Mouse (Mus musculus): Measurements from ENCODE around the gene Srm. TPM values are rescaled to one million over a fixed set of nuclear protein-coding genes. Genes with fewer than 3 reads are reported as not detected.

The Srm gene
- polyA plus RNA-seq, 1 experiment from 2014 or later = 209 TPM

DNA sequence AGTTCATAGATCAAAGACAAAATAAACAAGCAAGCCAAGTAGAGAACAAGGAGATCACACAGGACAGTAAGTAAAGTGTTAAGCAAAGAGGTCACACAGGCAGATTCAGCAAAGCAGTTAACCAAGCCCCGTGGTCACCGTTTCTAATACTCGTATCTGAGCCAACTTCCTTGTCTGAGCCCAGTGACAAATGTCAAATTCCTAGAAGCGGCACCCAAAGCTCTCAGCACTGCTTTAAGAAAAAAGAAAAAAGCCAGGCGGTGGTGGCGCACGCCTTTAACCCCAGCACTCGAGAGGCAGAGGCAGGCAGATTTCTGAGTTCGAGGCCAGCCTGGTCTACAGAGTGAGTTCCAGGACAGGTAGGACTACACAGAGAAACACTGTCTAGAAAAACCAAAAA is 4.7 kb upstream of the Srm start:
- H3K27me3 ChIP-seq = no peaks in the 10 kb centered on the region
- no peak overlapping the region for H3K4me3 ChIP-seq (replicated peaks)
- H3K36me3 ChIP-seq = peaks cover 23% of the 10 kb centered on the region
- no peaks in the 10 kb centered on the region for H3K9me3 ChIP-seq (replicated peaks)
- WGBS = 78% methylated on average over 9 of the region's 9 CpGs
- no peak overlapping the region for H3K27ac ChIP-seq
- H3K4me1 ChIP-seq = peaks cover 8% of the 10 kb centered on the region
- no peak overlapping the region for H3K4me2 ChIP-seq
- no peak for ATAC-seq (replicated peaks; ENCODE audit: low FRiP score)
- no peak overlapping the region for H3K9ac ChIP-seq

DNA sequence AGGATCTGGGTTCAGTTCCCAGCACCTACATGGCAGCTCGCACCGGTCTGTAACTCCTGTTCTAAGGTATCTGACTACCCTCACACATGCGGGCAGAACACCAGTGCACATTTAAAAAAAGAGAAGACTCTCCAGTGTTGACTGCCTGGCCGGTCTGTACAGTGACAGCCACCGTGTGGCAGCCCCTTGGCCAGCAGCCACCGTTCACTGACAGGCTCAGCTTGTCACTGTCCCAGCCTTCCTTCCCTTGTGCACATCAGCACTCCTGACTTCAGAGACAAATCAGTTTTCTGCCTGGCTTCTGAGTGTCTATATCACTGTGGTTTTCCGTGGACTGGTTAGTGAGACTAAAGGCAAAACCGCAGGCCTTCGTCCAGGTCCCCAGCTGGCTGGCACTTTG is 2.5 kb upstream of the Srm start:
- peaks cover 21% of the 10 kb centered on the region for H3K4me1 ChIP-seq
- no peak overlapping the region for H3K9ac ChIP-seq
- H3K27me3 ChIP-seq = no peaks in the 10 kb centered on the region
- 85% methylated on average over 9 of the region's 9 CpGs for WGBS
- ATAC-seq (replicated peaks; ENCODE audit: low FRiP score) = no peak
- H3K4me3 ChIP-seq (replicated peaks) = no peak overlapping the region
- no peak overlapping the region for H3K27ac ChIP-seq
- no peaks in the 10 kb centered on the region for H3K9me3 ChIP-seq (replicated peaks)
- peaks cover 10% of the 10 kb centered on the region for H3K36me3 ChIP-seq
- H3K4me2 ChIP-seq = no peak overlapping the region

DNA sequence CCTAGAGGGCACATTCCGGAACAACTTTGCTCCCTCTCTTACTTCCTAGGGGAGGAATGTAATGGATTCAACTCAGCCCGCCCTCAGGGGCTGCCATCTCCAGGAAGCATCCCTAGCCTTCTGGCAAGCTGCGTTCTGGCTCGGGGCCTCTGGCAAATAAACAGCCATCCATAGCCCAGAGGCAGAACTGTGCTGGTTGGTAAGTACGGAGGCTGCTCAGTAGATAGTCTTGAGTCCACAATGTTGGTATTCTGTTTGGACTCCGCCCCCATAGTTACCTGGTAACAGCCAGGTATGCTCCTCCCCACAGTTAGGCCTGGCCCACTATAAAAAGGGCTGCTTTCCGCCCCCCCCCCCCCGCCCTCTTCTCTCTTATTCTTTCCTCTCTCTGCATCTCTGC is 1.7 kb upstream of the Srm start:
- no peak for ATAC-seq (replicated peaks; ENCODE audit: low FRiP score)
- 59% methylated on average over 7 of the region's 8 CpGs for WGBS
- no peak overlapping the region for H3K4me2 ChIP-seq

GRCm38 (mm10) chr4:148590421-148591170 is 707 bp upstream of the Srm start:
- H3K4me2 ChIP-seq = peak overlapping the region; percentile 93
- peaks cover 26% of the 10 kb centered on the region for H3K36me3 ChIP-seq
- WGBS = 5% methylated on average over 18 of the region's 18 CpGs
- H3K4me3 ChIP-seq (replicated peaks) = peak overlapping the region; percentile 99
- H3K9me3 ChIP-seq (replicated peaks) = no peaks in the 10 kb centered on the region
- no peak for ATAC-seq (replicated peaks; ENCODE audit: low FRiP score)
- peaks cover 21% of the 10 kb centered on the region for H3K4me1 ChIP-seq
- no peaks in the 10 kb centered on the region for H3K27me3 ChIP-seq
- H3K27ac ChIP-seq = peak overlapping the region; percentile 84
- peak overlapping the region; percentile 57 for H3K9ac ChIP-seq

More for the DNA sequence above, 1.7 kb upstream of the Srm start:
- no peak overlapping the region for H3K27ac ChIP-seq
- H3K4me3 ChIP-seq (replicated peaks) = no peak overlapping the region
- peaks cover 16% of the 10 kb centered on the region for H3K36me3 ChIP-seq
- H3K9me3 ChIP-seq (replicated peaks) = no peaks in the 10 kb centered on the region
- no peak overlapping the region for H3K9ac ChIP-seq
- H3K4me1 ChIP-seq = peaks cover 21% of the 10 kb centered on the region
- H3K27me3 ChIP-seq = no peaks in the 10 kb centered on the region

- H3K4me1 ChIP-seq = peaks cover 21% of the 10 kb centered on the region
- H3K27me3 ChIP-seq = no peaks in the 10 kb centered on the region
- H3K27ac ChIP-seq = peak overlapping the region; percentile 68
- peak overlapping the region; percentile 93 for H3K4me2 ChIP-seq
- H3K9ac ChIP-seq = peak overlapping the region; percentile 84
- peaks cover 39% of the 10 kb centered on the region for H3K36me3 ChIP-seq
- no peaks in the 10 kb centered on the region for H3K9me3 ChIP-seq (replicated peaks)
- under 1% methylated on average over 44 of the region's 53 CpGs for WGBS
- peak; percentile 59; the same call in 1 of the 2 replicates for ATAC-seq (replicated peaks; ENCODE audit: low FRiP score)
- peak overlapping the region; percentile 99 for H3K4me3 ChIP-seq (replicated peaks)
These were observed 506 bp downstream of the Srm start for GRCm38 (mm10) chr4:148591637-148592380.

DNA sequence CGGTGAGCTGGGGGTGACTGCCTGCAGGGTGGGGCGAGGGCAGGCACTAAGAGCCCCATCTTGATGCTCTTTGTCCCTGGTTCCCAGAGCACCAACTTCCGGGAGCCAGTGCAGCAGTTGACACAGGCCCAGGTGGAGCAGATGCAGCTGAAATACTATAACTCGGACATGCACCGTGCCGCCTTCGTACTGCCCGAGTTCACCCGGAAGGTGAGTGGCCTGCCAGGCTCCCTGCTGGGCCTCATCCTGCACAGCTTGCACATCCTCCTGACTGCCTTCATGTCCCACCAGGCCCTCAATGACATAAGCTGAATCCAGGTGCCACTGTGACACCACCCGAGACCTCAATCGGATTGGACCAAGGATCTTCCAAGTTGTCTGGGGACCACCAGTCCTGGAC is 2.7 kb downstream of the Srm start:
- WGBS = 97% methylated on average over 11 of the region's 11 CpGs
- no peak for ATAC-seq (replicated peaks; ENCODE audit: low FRiP score)
- H3K9ac ChIP-seq = no peak overlapping the region
- H3K4me3 ChIP-seq (replicated peaks) = no peak overlapping the region
- H3K4me2 ChIP-seq = no peak overlapping the region
- H3K9me3 ChIP-seq (replicated peaks) = peaks cover 4% of the 10 kb centered on the region; the same call in 1 of the 2 replicates
- peaks cover 21% of the 10 kb centered on the region for H3K4me1 ChIP-seq
- H3K36me3 ChIP-seq = peaks cover 60% of the 10 kb centered on the region
- no peak overlapping the region for H3K27ac ChIP-seq
- H3K27me3 ChIP-seq = no peaks in the 10 kb centered on the region

DNA sequence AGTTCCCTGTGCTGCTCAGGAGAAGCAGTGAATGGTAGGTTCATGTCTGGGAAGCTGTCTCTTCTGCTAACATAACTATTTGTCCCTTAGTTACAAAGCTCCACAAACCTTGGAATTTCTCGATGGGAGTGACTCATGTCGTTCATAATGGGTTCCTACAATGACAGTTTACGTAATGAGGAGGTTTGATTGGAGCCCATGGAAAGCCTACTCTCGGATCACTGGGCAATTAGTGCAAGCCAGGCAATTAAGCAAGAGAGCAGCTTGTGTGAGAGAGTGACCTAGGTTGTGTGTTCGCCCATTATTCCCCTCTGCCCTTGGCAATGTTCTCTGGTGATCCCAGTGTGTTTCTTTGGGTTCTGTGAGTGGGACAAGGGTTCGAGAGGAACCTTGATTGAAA is 4.6 kb downstream of the Srm start:
- no peak overlapping the region for H3K4me2 ChIP-seq
- no peak overlapping the region for H3K9ac ChIP-seq
- no peak for ATAC-seq (replicated peaks; ENCODE audit: low FRiP score)
- H3K4me1 ChIP-seq = peaks cover 13% of the 10 kb centered on the region
- H3K4me3 ChIP-seq (replicated peaks) = no peak overlapping the region
- no peak overlapping the region for H3K27ac ChIP-seq
- no peaks in the 10 kb centered on the region for H3K27me3 ChIP-seq
- peaks cover 9% of the 10 kb centered on the region; the same call in 1 of the 2 replicates for H3K9me3 ChIP-seq (replicated peaks)
- 90% methylated on average over 6 of the region's 6 CpGs for WGBS
- peaks cover 66% of the 10 kb centered on the region for H3K36me3 ChIP-seq

DNA sequence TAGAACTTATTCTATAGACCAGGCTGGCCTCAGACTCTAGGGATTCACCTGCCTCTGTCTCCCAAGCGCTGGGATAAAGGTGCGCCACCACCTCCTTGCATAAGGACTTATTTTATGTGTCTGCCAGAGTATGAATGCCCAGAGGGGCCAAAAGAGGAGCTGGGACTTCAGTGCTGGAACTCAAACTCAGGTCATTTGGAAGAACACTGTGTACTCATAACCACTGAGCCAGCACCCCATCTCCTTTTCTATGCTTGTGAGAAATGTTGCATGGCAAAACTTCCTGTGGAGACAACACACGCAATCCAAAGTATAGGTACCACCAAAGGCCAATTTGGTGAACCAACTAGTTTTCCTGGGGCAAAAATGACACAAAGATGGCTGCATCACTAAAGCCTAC is 5.4 kb downstream of the Srm start:
- Histone ChIP-seq H3K27me3 (no peaks in the 10 kb centered on the region), H3K27ac (no peak overlapping the region), H3K9ac (no peak overlapping the region), H3K9me3 (replicated peaks) (peaks cover 9% of the 10 kb centered on the region; the same call in 1 of the 2 replicates), H3K36me3 (peaks cover 66% of the 10 kb centered on the region), H3K4me3 (replicated peaks) (no peak overlapping the region), H3K4me1 (peaks cover 13% of the 10 kb centered on the region), H3K4me2 (no peak overlapping the region)
- WGBS = 93% methylated on average over 3 of the region's 3 CpGs
- ATAC-seq (replicated peaks; ENCODE audit: low FRiP score) = no peak

- Histone ChIP-seq H3K4me1 (no peaks in the 10 kb centered on the region), H3K9ac (no peak overlapping the region), H3K36me3 (peaks cover 57% of the 10 kb centered on the region), H3K27ac (no peak overlapping the region), H3K4me3 (replicated peaks) (no peak overlapping the region), H3K4me2 (no peak overlapping the region), H3K27me3 (no peaks in the 10 kb centered on the region), H3K9me3 (replicated peaks) (peaks cover 9% of the 10 kb centered on the region; the same call in 1 of the 2 replicates)
- no peak for ATAC-seq (replicated peaks; ENCODE audit: low FRiP score)
- 92% methylated on average over 12 of the region's 12 CpGs for WGBS
These were observed 7.5 kb downstream of the Srm start for GRCm38 (mm10) chr4:148598826-148599225.

DNA sequence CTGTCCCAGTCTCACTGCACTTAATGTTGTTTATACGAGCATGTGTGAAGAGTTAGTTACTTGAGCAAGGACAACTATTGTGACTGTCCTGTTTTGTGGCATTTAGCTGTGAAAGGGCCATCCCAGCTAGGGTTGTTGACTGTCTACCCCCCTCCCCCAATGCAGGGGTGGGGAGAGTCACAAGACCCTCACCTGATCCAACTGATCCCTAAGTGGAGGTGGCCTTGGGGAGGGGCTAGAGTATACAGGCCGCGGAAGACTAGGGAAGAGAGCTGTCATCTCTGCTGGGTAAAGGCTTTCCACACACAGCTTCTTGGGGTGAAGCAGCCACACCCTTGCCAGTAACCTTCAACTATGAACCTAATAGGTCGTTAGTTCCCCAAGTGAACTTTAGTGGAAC is 9.0 kb downstream of the Srm start:
- H3K4me3 ChIP-seq (replicated peaks) = no peak overlapping the region
- H3K4me2 ChIP-seq = no peak overlapping the region
- H3K36me3 ChIP-seq = peaks cover 42% of the 10 kb centered on the region

DNA sequence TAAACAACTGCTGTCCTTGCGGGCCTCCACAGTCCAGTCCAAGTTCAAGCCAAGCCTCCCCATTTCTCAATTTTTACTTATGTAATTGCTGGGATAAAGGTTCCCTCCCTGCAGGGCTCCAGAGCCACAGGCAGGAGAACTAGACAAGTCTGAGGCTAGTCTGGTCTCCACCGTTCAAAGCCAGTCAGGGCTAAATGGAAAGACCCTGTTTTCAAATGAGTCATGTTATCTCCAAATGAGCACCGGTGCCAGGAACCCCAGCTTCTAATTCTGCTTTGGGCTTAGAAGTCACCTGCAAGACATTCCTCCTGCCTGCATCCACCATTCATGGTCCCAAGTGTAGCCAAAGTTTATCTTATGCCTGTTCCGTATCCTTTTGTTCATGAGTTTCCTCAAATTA is 10.6 kb downstream of the Srm start:
- WGBS = 88% methylated on average over 4 of the region's 4 CpGs
- H3K9me3 ChIP-seq (replicated peaks) = peaks cover 9% of the 10 kb centered on the region; the same call in 1 of the 2 replicates
- no peak overlapping the region for H3K9ac ChIP-seq
- no peak for ATAC-seq (replicated peaks; ENCODE audit: low FRiP score)
- no peak overlapping the region for H3K4me2 ChIP-seq
- H3K27me3 ChIP-seq = no peaks in the 10 kb centered on the region
- no peak overlapping the region for H3K4me3 ChIP-seq (replicated peaks)
- no peaks in the 10 kb centered on the region for H3K4me1 ChIP-seq
- H3K27ac ChIP-seq = no peak overlapping the region
- peaks cover 27% of the 10 kb centered on the region for H3K36me3 ChIP-seq

More for the DNA sequence above, 9.0 kb downstream of the Srm start:
- no peaks in the 10 kb centered on the region for H3K4me1 ChIP-seq
- WGBS = 87% methylated on average over 4 of the region's 4 CpGs
- no peak overlapping the region for H3K27ac ChIP-seq
- no peak overlapping the region for H3K9ac ChIP-seq
- no peak for ATAC-seq (replicated peaks; ENCODE audit: low FRiP score)
- H3K27me3 ChIP-seq = no peaks in the 10 kb centered on the region
- peaks cover 9% of the 10 kb centered on the region; the same call in 1 of the 2 replicates for H3K9me3 ChIP-seq (replicated peaks)

DNA sequence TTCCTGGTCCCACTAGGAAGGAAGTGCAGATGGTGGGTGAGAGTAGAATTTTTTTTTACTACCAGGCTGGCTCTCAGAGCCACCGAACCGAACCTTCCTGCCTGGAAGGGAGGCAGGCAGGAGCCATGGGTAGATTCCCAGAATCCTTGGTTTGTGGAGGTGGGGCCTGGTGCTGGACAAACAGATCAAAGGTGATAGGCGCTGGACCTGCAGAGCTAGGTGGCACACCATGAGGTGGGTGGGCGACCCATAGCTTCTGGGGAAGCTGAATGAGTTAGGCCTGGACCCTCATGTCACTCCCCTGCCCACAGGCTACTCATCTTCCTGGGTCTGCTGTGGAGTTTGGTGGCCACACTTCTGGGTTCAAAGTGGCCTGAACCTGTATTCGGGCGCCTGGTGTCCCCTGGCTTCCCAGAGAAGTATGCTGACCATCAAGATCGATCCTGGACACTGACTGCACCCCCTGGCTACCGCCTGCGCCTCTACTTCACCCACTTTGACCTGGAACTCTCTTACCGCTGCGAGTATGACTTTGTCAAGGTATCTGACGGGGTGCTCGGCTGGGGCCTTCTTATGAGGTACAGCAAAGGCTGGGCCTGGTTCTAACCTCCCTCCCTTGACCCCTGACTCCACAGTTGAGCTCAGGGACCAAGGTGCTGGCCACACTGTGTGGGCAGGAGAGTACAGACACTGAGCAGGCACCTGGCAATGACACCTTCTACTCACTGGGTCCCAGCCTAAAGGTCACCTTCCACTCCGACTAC is 11.2 kb downstream of the Srm start, which contains the start of gene Masp2:
TSS of gene Masp2 (plus strand) at position 198 of the 764 bp plus-strand sequence.
- no peak within 1 kb of the TSS for H3K9ac ChIP-seq
- no peak for ATAC-seq (replicated peaks; ENCODE audit: low FRiP score)
- no peak within 1 kb of the TSS for H3K27ac ChIP-seq
- H3K27me3 ChIP-seq = no peaks in the 10 kb centered on the region
- H3K9me3 ChIP-seq (replicated peaks) = peaks cover 9% of the 10 kb centered on the region; the same call in 1 of the 2 replicates
- WGBS = 84% methylated on average over 14 of the region's 14 CpGs
- no peaks in the 10 kb centered on the region for H3K4me1 ChIP-seq
- H3K4me3 ChIP-seq (replicated peaks) = no peak within 1 kb of the TSS
- no peak within 1 kb of the TSS for H3K4me2 ChIP-seq
- peaks cover 24% of the 10 kb centered on the region for H3K36me3 ChIP-seq
